Mouse (Mus musculus) neural tube, embryonic 14.5 days (tissue): ENCODE results near the gene Napsa. TPM values are rescaled to one million over a fixed set of nuclear protein-coding genes. Genes with fewer than 3 reads are reported as not detected.

Source experiments
- ATAC-seq: fragments of 200-750 bp; cut with Nextera tagmentation; 2 replicates; pipeline ENCODE4 v1.8.0; 2017; ENCODE audit warnings: low read depth, mild to moderate bottlenecking, moderate TSS enrichment, moderate library complexity
- H3K27ac ChIP-seq: fragments of 300-500 bp; sonication (generic); 2 replicates; pipeline ENCODE4 v1.5.1; 2014; ENCODE audit warnings: low read depth, mild to moderate bottlenecking, control low read depth, low read length, moderate library complexity, mixed read lengths
- H3K27me3 ChIP-seq: fragments of 300-500 bp; sonication (generic); 2 replicates; pipeline ENCODE4 v1.6.1; 2014; ENCODE audit warnings: low read length; ENCODE audit not compliant: control insufficient read depth, insufficient read depth
- H3K36me3 ChIP-seq: fragments of 300-500 bp; sonication (generic); 2 replicates; pipeline ENCODE4 v1.6.1; 2014; ENCODE audit warnings: low read length, mixed read lengths; ENCODE audit not compliant: control insufficient read depth, insufficient read depth
- H3K4me1 ChIP-seq: fragments of 300-500 bp; sonication (generic); 2 replicates; pipeline ENCODE4 v1.6.1; 2014; ENCODE audit warnings: low read length; ENCODE audit not compliant: control insufficient read depth, insufficient read depth
- H3K4me2 ChIP-seq: fragments of 300-500 bp; sonication (generic); 2 replicates; pipeline ENCODE4 v1.6.1; 2014; ENCODE audit warnings: mild to moderate bottlenecking, low read depth, low read length, control low read depth
- H3K4me3 ChIP-seq: fragments of 300-500 bp; sonication (generic); 2 replicates; pipeline ENCODE4 v1.5.1; 2014; ENCODE audit warnings: low read depth, low read length, control low read depth, mixed read lengths
- H3K9ac ChIP-seq: fragments of 300-500 bp; sonication (generic); replicated peaks from 2 replicates; pipeline ENCODE4 v1.6.1; 2014; ENCODE audit warnings: low read depth, mild to moderate bottlenecking, control low read depth, low read length, mixed read lengths
- H3K9me3 ChIP-seq: fragments of 300-500 bp; sonication (generic); 2 replicates; pipeline ENCODE4 v1.6.1; 2016; ENCODE audit warnings: low read length; ENCODE audit not compliant: control insufficient read depth
- WGBS: fragments of 180-500 bp; shearing (Covaris S2); extraction: QIAGEN DNeasy Blood & Tissue Kit; methylation state at CpG from one replicate; pipeline ENCODE4 v1.1.7; 2014; 5-methylcytosine and 5-hydroxymethylcytosine counted together
- polyA plus RNA-seq: library from polyadenylated mRNA; unstranded; fragments of >200 nt; fragmentation: Nextera tagmentation; extraction: Ambion mirVana; gene quantifications from 2 replicates; pipeline ENCODE4 v1.2.1, GENCODE M21; 2014

Napsa gene
- polyA plus RNA-seq, 1 experiment from 2014 or later: 0.82 TPM

DNA sequence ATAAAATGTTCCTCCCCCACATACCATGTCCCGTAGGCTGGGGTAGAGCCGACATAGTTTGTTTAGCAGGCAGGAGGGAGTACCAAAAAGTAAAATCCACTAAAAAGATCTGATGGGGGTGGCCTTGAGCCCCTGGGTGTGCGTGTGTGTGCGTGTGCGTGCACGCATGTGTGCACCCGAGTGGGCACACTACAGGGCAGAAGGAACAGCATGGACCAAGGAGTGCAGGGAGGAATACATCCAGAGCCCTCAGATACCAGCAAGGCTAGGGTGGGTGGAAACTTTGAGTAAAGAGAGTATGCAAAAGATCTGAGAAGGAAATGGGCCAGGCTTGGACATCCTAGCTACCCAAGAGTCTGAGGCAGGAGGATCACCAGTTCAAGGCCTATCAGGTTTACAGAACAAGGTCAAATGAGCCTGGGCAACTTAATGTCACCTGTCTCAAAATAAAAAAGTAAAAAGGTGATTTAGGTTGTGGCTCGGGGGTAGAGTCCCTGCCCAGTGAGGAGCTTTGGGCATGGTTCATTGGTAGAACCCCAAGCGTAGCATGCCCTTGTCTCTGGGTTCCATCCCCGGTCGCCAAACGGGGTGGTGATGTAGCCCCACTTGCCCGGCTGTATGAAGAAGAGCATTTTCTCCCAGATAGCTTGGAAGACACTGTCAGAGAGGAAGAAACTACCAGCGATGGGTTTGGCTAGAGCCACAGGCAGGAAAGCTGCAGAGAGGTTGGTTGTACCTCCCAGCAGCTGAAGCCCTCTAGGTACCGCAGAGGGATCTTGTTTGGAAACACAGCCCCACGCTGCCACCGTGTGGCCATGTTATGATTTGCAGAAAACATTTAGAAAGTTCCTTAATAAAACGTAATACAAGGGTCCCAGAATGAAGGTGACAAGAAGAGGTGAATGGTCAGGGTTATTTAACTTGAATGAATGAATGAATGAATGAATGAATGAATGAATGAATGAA lies 11.5 kb upstream of the Napsa start:
- H3K9me3 ChIP-seq: no peaks in the 10 kb centered on the region
- ATAC-seq: peak; percentile 85
- no peak overlapping the region for H3K4me3 ChIP-seq
- no peak overlapping the region for H3K27ac ChIP-seq
- H3K4me2 ChIP-seq: no peak overlapping the region
- WGBS: 52% methylated on average over 18 of the region's 18 CpGs
- H3K4me1 ChIP-seq: no peaks in the 10 kb centered on the region
- no peaks in the 10 kb centered on the region for H3K27me3 ChIP-seq
- no peaks in the 10 kb centered on the region for H3K36me3 ChIP-seq
- H3K9ac ChIP-seq: 0 out of 2 replicates have a peak overlapping the region, but pooled peaks have one; percentile 21

DNA sequence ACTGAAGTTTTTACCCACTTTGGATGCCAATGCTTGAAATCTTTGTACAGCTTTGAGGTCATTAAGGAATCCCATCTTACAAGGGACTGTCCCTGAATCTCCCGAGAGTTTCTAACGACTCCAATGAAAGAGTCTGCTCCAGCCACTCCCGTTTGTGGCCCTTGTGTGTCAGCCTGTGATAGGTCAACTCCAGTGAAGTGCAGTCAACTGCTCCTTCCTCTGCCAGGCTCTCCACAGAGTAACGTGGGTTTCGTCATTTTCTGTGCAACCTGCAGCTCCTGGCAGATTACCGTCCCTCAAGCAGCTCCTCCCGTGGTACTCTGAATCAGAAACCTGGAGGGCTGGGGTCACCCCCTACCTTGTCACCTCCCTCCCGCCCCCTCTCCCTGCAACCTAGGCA lies 8.9 kb upstream of the Napsa start:
- Histone ChIP-seq H3K9ac (no peak overlapping the region), H3K9me3 (no peaks in the 10 kb centered on the region), H3K4me3 (no peak overlapping the region), H3K4me2 (no peak overlapping the region), H3K27ac (no peak overlapping the region), H3K4me1 (no peaks in the 10 kb centered on the region), H3K27me3 (no peaks in the 10 kb centered on the region), H3K36me3 (no peaks in the 10 kb centered on the region)
- no peak for ATAC-seq
- whole genome bisulfite sequencing: 48% methylated on average over 8 of the region's 8 CpGs

DNA sequence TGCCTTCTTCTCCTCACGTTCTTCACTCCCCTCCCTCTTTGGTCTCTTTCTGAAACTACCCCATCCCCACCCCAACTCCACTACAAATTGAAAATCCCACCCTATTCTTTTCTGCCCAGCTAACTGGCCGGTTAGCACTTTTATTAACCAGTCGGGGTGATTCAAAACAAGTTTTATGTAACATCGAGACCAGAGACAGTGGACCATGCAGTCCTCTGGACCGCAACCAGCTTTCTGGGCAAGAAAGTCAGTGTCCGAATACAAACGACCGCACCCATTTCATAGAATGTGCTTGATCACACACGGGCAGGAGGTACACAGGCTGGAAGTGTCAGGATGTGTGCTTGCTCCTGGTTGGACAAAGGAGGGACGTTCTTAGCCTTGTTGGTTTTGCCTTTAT lies 7.7 kb upstream of the Napsa start:
- no peaks in the 10 kb centered on the region for H3K4me1 ChIP-seq
- H3K27ac ChIP-seq: no peak overlapping the region
- no peaks in the 10 kb centered on the region for H3K27me3 ChIP-seq
- no peak overlapping the region for H3K9ac ChIP-seq
- WGBS: 84% methylated on average over 10 of the region's 10 CpGs
- ATAC-seq: no peak
- no peaks in the 10 kb centered on the region for H3K9me3 ChIP-seq
- H3K36me3 ChIP-seq: no peaks in the 10 kb centered on the region
- no peak overlapping the region for H3K4me2 ChIP-seq
- no peak overlapping the region for H3K4me3 ChIP-seq

DNA sequence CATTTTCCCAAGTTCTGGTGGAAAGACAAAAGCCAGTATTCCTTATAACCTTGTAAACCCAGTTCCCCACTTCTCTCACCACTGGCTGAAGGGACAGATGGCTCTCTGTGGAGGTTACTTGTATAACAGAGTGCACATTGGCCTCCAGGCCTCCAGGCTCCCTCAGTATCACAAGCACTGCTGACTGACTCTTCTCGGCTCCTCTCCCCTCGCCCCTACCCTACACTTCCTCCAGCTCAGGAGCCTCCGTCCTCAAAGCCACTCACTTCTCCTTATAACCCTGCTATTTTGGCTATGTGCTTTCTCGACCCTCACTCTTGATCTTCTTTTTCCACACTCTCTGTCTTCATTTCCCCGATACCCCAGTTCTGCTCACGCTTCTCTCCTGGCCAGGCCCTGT lies 6.8 kb upstream of the Napsa start:
- no peaks in the 10 kb centered on the region for H3K4me1 ChIP-seq

DNA sequence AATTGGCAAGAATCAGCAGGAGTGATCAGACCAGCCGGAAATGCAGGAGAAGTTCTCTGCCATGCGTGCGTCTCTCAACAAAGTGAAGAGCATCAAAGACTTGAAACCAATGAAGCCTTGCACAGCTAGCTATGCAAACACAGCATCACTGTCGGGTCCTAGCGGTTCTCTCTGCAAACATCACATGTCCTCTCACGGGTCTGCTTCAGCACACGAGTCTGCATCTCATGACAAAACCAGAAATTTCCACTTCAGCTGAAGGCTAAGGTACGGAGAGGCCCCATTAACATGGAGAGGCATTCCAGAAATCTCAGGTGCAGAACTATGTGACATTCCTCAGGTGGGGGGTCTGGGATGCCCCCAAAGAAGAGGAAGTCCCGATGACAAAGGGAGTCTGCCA lies 3.4 kb upstream of the Napsa start:
- Histone ChIP-seq H3K4me2 (no peak overlapping the region), H3K36me3 (no peaks in the 10 kb centered on the region), H3K4me1 (no peaks in the 10 kb centered on the region), H3K4me3 (no peak overlapping the region), H3K27ac (no peak overlapping the region), H3K9ac (no peak overlapping the region), H3K27me3 (no peaks in the 10 kb centered on the region), H3K9me3 (no peaks in the 10 kb centered on the region)
- no peak for ATAC-seq
- WGBS: 81% methylated on average over 9 of the region's 9 CpGs

More for the DNA sequence above, 6.8 kb upstream of the Napsa start:
- Histone ChIP-seq H3K9ac (no peak overlapping the region), H3K27ac (no peak overlapping the region), H3K4me2 (no peak overlapping the region), H3K4me3 (no peak overlapping the region), H3K36me3 (no peaks in the 10 kb centered on the region), H3K9me3 (no peaks in the 10 kb centered on the region), H3K27me3 (no peaks in the 10 kb centered on the region)
- WGBS: 69% methylated on average over 6 of the region's 6 CpGs
- ATAC-seq: no peak

- Histone ChIP-seq H3K27ac (no peak overlapping the region), H3K4me3 (no peak overlapping the region), H3K9ac (no peak overlapping the region), H3K4me2 (no peak overlapping the region), H3K27me3 (no peaks in the 10 kb centered on the region), H3K36me3 (no peaks in the 10 kb centered on the region), H3K9me3 (no peaks in the 10 kb centered on the region), H3K4me1 (no peaks in the 10 kb centered on the region)
- WGBS: 79% methylated on average over 6 of the region's 6 CpGs
- no peak for ATAC-seq
These were observed 1.2 kb upstream of the Napsa start for GRCm38 (mm10) chr7:44570989-44571388.

- 62% methylated on average over 4 of the region's 4 CpGs for WGBS
These were observed 369 bp upstream of the Napsa start for GRCm38 (mm10) chr7:44571811-44572210.

GRCm38 (mm10) chr7:44572956-44573484 lies 840 bp downstream of the Napsa start:
- 79% methylated on average over 5 of the region's 5 CpGs for WGBS
- ATAC-seq: no peak

More at GRCm38 (mm10) chr7:44571811-44572210, 369 bp upstream of the Napsa start:
- H3K27ac ChIP-seq: no peak overlapping the region
- no peaks in the 10 kb centered on the region for H3K9me3 ChIP-seq
- no peak for ATAC-seq
- no peaks in the 10 kb centered on the region for H3K4me1 ChIP-seq
- no peak overlapping the region for H3K4me3 ChIP-seq
- no peaks in the 10 kb centered on the region for H3K27me3 ChIP-seq
- H3K36me3 ChIP-seq: no peaks in the 10 kb centered on the region
- no peak overlapping the region for H3K9ac ChIP-seq
- H3K4me2 ChIP-seq: no peak overlapping the region

DNA sequence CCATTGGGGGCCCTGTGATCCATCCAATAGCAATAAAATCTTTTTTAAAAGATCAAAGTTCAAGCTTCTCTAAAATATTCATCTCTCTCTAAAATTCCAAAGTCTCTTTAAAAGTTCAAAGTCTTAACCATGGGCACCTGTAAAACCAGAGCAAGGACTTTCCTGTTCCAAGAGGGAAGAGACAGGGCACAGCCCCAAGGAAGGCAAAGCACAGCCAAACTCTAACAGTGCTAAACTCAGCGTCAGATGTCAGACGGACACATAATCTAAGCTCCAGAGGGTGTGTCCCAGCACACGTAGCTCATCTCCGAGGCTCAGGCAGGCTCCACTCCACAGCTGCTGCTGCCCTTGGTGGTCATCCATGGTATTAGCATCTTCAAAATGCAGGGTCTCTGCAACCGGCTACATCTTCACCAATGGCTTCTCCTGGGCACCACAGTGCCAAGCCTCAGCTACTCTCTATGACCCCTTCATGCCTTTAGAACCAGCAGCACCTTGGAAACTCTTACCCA lies 4.2 kb downstream of the Napsa start:
- Histone ChIP-seq H3K9me3 (no peaks in the 10 kb centered on the region), H3K36me3 (no peaks in the 10 kb centered on the region), H3K9ac (no peak overlapping the region), H3K4me1 (no peaks in the 10 kb centered on the region), H3K27me3 (no peaks in the 10 kb centered on the region), H3K4me2 (no peak overlapping the region), H3K4me3 (no peak overlapping the region), H3K27ac (no peak overlapping the region)
- WGBS: 58% methylated on average over 5 of the region's 5 CpGs
- no peak for ATAC-seq

More at GRCm38 (mm10) chr7:44572956-44573484, 840 bp downstream of the Napsa start:
- Histone ChIP-seq H3K9me3 (no peaks in the 10 kb centered on the region), H3K36me3 (no peaks in the 10 kb centered on the region), H3K4me1 (no peaks in the 10 kb centered on the region), H3K27ac (no peak overlapping the region), H3K4me3 (no peak overlapping the region), H3K27me3 (no peaks in the 10 kb centered on the region), H3K4me2 (no peak overlapping the region), H3K9ac (no peak overlapping the region)
